ENCODE assay signal across 8 mouse cellular contexts in the genomic region with DNA sequence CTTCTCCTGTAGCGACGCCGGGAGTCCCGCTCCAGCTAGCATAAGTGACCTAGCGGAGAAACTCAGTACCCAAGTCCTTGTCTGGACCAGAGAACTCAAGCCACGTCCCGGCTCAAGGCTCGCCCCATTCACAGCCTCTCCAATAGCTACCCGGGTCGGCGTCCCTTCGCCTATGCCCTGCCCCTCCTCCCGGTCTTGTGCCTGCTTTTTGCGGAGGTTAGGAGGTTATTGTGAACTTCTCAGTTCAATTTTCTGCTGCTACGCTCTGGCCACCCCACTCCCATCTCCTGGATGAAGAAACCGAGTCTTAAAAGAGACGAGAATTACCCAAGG. TPM values are rescaled to one million over a fixed set of nuclear protein-coding genes. Genes with fewer than 3 reads are reported as not detected.
DNase-seq lines count a peak whose midpoint lies in the region; ATAC-seq and TF ChIP-seq lines count a peak whose summit lies in the region.

No protein-coding gene starts in this region.

- no peak for TF ChIP-seq RAD21 in CH12.LX (IDR thresholded peaks at IDR 0.05; ENCODE audit: low read depth, low read length)

- H3K79me2 ChIP-seq in heart, adult 2 months (replicated peaks; ENCODE audit: control insufficient read depth, insufficient read depth, low read length) = no peaks in the 10 kb centered on the region
- no peaks in the 10 kb centered on the region for H3K79me2 ChIP-seq in CH12.LX (replicated peaks; ENCODE audit: control insufficient read depth, extremely low read depth, insufficient read depth, poor library complexity, severe bottlenecking)

- H3K4me1 ChIP-seq in heart, adult 2 months (ENCODE audit: control insufficient read depth, insufficient read depth, low read length) = peaks cover 18% of the 10 kb centered on the region
- peaks cover 0 to 21% of the 10 kb centered on the region in 2 experiments; a peak in 2 of 4 replicates for H3K4me1 ChIP-seq in CH12.LX (ENCODE audit: control insufficient read depth in 1 of 2, insufficient read depth in 2 of 2)
- H3K4me1 ChIP-seq in forebrain, embryonic 16.5 days (replicated peaks; ENCODE audit: control insufficient read depth, insufficient read depth, low read length) = peaks cover 36% of the 10 kb centered on the region
- H3K4me1 ChIP-seq in liver, postnatal 0 days (ENCODE audit: insufficient read depth) = peaks cover 34% of the 10 kb centered on the region

- H3K4me3 ChIP-seq in heart, adult 2 months = peak overlapping the region; percentile 87
- H3K4me3 ChIP-seq in CH12.LX (replicated peaks in 1 of 3; ENCODE audit: low read depth in 2 of 3, low read length in 2 of 3, poor library complexity in 1 of 3) = peak overlapping the region; percentile 48 to 85 (median 64)
- H3K4me3 ChIP-seq in forebrain, embryonic 16.5 days (replicated peaks; ENCODE audit: low read length) = peak overlapping the region; percentile 82
- peak overlapping the region; percentile 81 for H3K4me3 ChIP-seq in liver, postnatal 0 days (ENCODE audit: low read depth, low read length)

- DNase-seq in heart, adult 2 months = no peak
- DNase-seq in heart, postnatal 25 days (ENCODE audit: low spot score) = no peak
- no peak for DNase-seq in CH12.LX (ENCODE audit: extremely low read depth)
- no peak for DNase-seq in liver, postnatal 0 days
- DNase-seq in retina, postnatal 1 day = no peak
- no peak for DNase-seq in adrenal gland, postnatal 10 days
- no peak for DNase-seq in cerebellum, postnatal 25 days

- H3K9ac ChIP-seq in heart, adult 2 months (ENCODE audit: low read depth, low read length) = peak overlapping the region; percentile 63
- peak overlapping the region; percentile 55 for H3K9ac ChIP-seq in CH12.LX (ENCODE audit: insufficient read depth, low read depth)
- peak overlapping the region; percentile 73 for H3K9ac ChIP-seq in forebrain, embryonic 16.5 days (replicated peaks; ENCODE audit: low read depth, low read length)
- H3K9ac ChIP-seq in liver, postnatal 0 days (replicated peaks) = peak overlapping the region; percentile 90

- TF ChIP-seq POLR2A in heart, adult 2 months (IDR thresholded peaks at IDR 0.05; ENCODE audit: insufficient read depth, low read depth, low read length) = no peak; the same call in 1 of the 2 replicates
- no peak; the same call in 1 of the 2 replicates for TF ChIP-seq POLR2A in CH12.LX (IDR thresholded peaks at IDR 0.05; ENCODE audit: low read depth, low read length)

- H3K27ac ChIP-seq in heart, adult 2 months = peak overlapping the region; percentile 97
- no peak overlapping the region for H3K27ac ChIP-seq in CH12.LX (ENCODE audit: insufficient read depth, low read depth)
- H3K27ac ChIP-seq in forebrain, embryonic 16.5 days (ENCODE audit: low read length) = no peak overlapping the region
- H3K27ac ChIP-seq in liver, postnatal 0 days (ENCODE audit: low read depth) = peak overlapping the region; percentile 96

- peak overlapping the region; percentile 63 for H3K4me2 ChIP-seq in CH12.LX (ENCODE audit: insufficient read depth, low read depth, poor library complexity, severe bottlenecking)
- H3K4me2 ChIP-seq in forebrain, embryonic 16.5 days (ENCODE audit: low read length) = peak overlapping the region; percentile 84
- H3K4me2 ChIP-seq in liver, postnatal 0 days (ENCODE audit: low read depth, low read length) = peak overlapping the region; percentile 94

- TF ChIP-seq CTCF in heart, adult 2 months (IDR thresholded peaks at IDR 0.05) = no peak
- TF ChIP-seq CTCF in CH12.LX (conservative IDR thresholded peaks at IDR 0.05 in 1 of 2, IDR thresholded peaks at IDR 0.05 in 1 of 2; ENCODE audit: low read depth in 2 of 2, low read length in 2 of 2) = no peak
- no peak for TF ChIP-seq CTCF in liver, postnatal 0 days (IDR thresholded peaks at IDR 0.05; ENCODE audit: low read depth)

- in situ Hi-C loops in CH12.LX (cut with MboI; ENCODE audit: low pct_ligation_motif_present, low pct_unique_long_range_greater_than_20kb, low sequenced_read_pairs) = no loop called here

- H3K36me3 ChIP-seq in heart, adult 2 months (ENCODE audit: control insufficient read depth, insufficient read depth, low read length) = no peaks in the 10 kb centered on the region
- H3K36me3 ChIP-seq in CH12.LX (replicated peaks in 1 of 2; ENCODE audit: control insufficient read depth in 1 of 2, insufficient read depth in 1 of 2, low read length in 1 of 2) = no peaks in the 10 kb centered on the region
- no peaks in the 10 kb centered on the region for H3K36me3 ChIP-seq in forebrain, embryonic 16.5 days (ENCODE audit: control insufficient read depth, insufficient read depth)
- H3K36me3 ChIP-seq in liver, postnatal 0 days (replicated peaks; ENCODE audit: insufficient read depth, low read length) = no peaks in the 10 kb centered on the region

- H3K27me3 ChIP-seq in heart, adult 2 months (ENCODE audit: control insufficient read depth, insufficient read depth, low read length) = no peaks in the 10 kb centered on the region
- peaks cover 32% of the 10 kb centered on the region for H3K27me3 ChIP-seq in CH12.LX (replicated peaks)
- no peaks in the 10 kb centered on the region for H3K27me3 ChIP-seq in forebrain, embryonic 16.5 days (replicated peaks; ENCODE audit: control insufficient read depth, insufficient read depth, low read length)
- H3K27me3 ChIP-seq in liver, postnatal 0 days (ENCODE audit: insufficient read depth, low read length) = no peaks in the 10 kb centered on the region

- intact Hi-C loops in heart, adult 2 months (cut with DNase I) = loop anchor here (5.0 to 10.0 kb wide), 2 partner anchors 169 to 436 kb away; a partner anchor contains a TSS
- intact Hi-C loops in heart, postnatal 25 days (cut with DNase I) = loop anchor here (10.0 kb wide), 1 partner anchor 439 kb away; a partner anchor contains a TSS

- WGBS in heart, adult 2 months = 6% methylated on average over 17 of the region's 17 CpGs
- 3% methylated on average over 17 of the region's 17 CpGs for WGBS in forebrain, embryonic 16.5 days
- 3% methylated on average over 17 of the region's 17 CpGs for WGBS in liver, postnatal 0 days (ENCODE audit: insufficient replicate concordance)

- dilution Hi-C loops in CH12.LX (cut with MboI; ENCODE audit: extremely low pct_ligation_motif_present, extremely low pct_unique_long_range_greater_than_20kb, low sequenced_read_pairs) = no loop called here

- TF ChIP-seq EP300 in heart, adult 2 months (IDR thresholded peaks at IDR 0.05; ENCODE audit: insufficient read depth, low read depth, low read length) = no peak
- TF ChIP-seq EP300 in CH12.LX (IDR thresholded peaks at IDR 0.05; ENCODE audit: low read length) = no peak
- no peak for TF ChIP-seq EP300 in liver, postnatal 0 days (IDR thresholded peaks at IDR 0.05; ENCODE audit: low read depth)

- no peak for ATAC-seq in forebrain, embryonic 16.5 days
- ATAC-seq in liver, postnatal 0 days = peak; percentile 75

- peaks cover 4% of the 10 kb centered on the region for H3K9me3 ChIP-seq in CH12.LX (replicated peaks; ENCODE audit: low read length)
- H3K9me3 ChIP-seq in forebrain, embryonic 16.5 days (ENCODE audit: control insufficient read depth, low read length) = no peaks in the 10 kb centered on the region
- H3K9me3 ChIP-seq in liver, postnatal 0 days (ENCODE audit: low read length) = no peaks in the 10 kb centered on the region

TF ChIP-seq in CH12.LX, 34 proteins besides CTCF, POLR2A, EP300 and RAD21:
- TF ChIP-seq POLR2AphosphoS2 (IDR thresholded peaks at IDR 0.05; ENCODE audit: low read depth, low read length) (no peak), CHD2 (IDR thresholded peaks at IDR 0.05; ENCODE audit: low read length) (0 out of 2 replicates have a peak, but pooled peaks have one; percentile 19), BHLHE40 (IDR thresholded peaks at IDR 0.05; ENCODE audit: low read depth, low read length) (0 out of 2 replicates have a peak, but pooled peaks have one; percentile 23), IRF4 (IDR thresholded peaks at IDR 0.05; ENCODE audit: low read depth, low read length) (0 out of 2 replicates have a peak, but pooled peaks have one; percentile 20), CHD1 (IDR thresholded peaks at IDR 0.05; ENCODE audit: low read depth, low read length) (no peak), NELFE (IDR thresholded peaks at IDR 0.05; ENCODE audit: low read depth, low read length) (peak; percentile 69; the same call in 1 of the 2 replicates), MXI1 (IDR thresholded peaks at IDR 0.05; ENCODE audit: low read depth, low read length) (peak; percentile 40; the same call in 1 of the 2 replicates)

RNA-seq across cellular contexts. Expression of a gene that starts 0.3 kb away (rescaled TPM):
- 100 to 1,000 TPM; 138 to 184 TPM for total RNA-seq in heart, adult 2 months (2021)
- 179 and 234 TPM in 2 replicates for polyA plus RNA-seq in heart, adult 2 months (2012; rRNA removed)
- 100 to 1,000 TPM; 152 to 154 TPM for total RNA-seq in heart, postnatal 25 days (2021)
- total RNA-seq in CH12.LX (2012; rRNA removed) (4.9 and 5.2 TPM in 2 replicates), CH12.LX (2014; rRNA removed) (3.8 and 3.9 TPM in 2 replicates)
- polyA plus RNA-seq in CH12.LX (2012; ENCODE audit: insufficient read length, low read depth) = 5.7 and 9.3 TPM in 2 replicates
- polyA plus RNA-seq in forebrain, embryonic 16.5 days (2015; fragmentation: Nextera tagmentation; extraction: Ambion mirVana) = 20.6 and 21.4 TPM in 2 replicates
- 31.8 and 32.3 TPM in 2 replicates for polyA plus RNA-seq in liver, postnatal 0 days (2015; fragmentation: Nextera tagmentation; extraction: Ambion mirVana)
- total RNA-seq in adrenal gland, postnatal 10 days (2021) = 10 to 100 TPM; 52.5 to 58.9 TPM

RNA-seq across cellular contexts. Expression of a gene that starts 28.9 kb away (rescaled TPM):
- 100 to 1,000 TPM; 108 to 152 TPM for total RNA-seq in heart, adult 2 months (2021)
- polyA plus RNA-seq in heart, adult 2 months (2012; rRNA removed) = 157 and 220 TPM in 2 replicates
- 100 to 1,000 TPM; 101 to 109 TPM for total RNA-seq in heart, postnatal 25 days (2021)
- total RNA-seq in CH12.LX (2012; rRNA removed) = 12.7 and 14.2 TPM in 2 replicates
- total RNA-seq in CH12.LX (2014; rRNA removed) = 18.8 and 21.2 TPM in 2 replicates
- 24.9 and 25.2 TPM in 2 replicates for polyA plus RNA-seq in CH12.LX (2012; ENCODE audit: insufficient read length, low read depth)
- 21.3 and 23.1 TPM in 2 replicates for polyA plus RNA-seq in forebrain, embryonic 16.5 days (2015; fragmentation: Nextera tagmentation; extraction: Ambion mirVana)
- 106 and 118 TPM in 2 replicates for polyA plus RNA-seq in liver, postnatal 0 days (2015; fragmentation: Nextera tagmentation; extraction: Ambion mirVana)
- total RNA-seq in adrenal gland, postnatal 10 days (2021) = 10 to 100 TPM; 77.3 to 79.6 TPM

RNA-seq across cellular contexts. Expression of a gene that starts 32.3 kb away (rescaled TPM):
- under 1 TPM; 0.32 to 0.63 TPM for total RNA-seq in heart, adult 2 months (2021)
- 1.1 and 1.4 TPM in 2 replicates for polyA plus RNA-seq in heart, adult 2 months (2012; rRNA removed)
- under 1 TPM; 0.70 to 0.87 TPM for total RNA-seq in heart, postnatal 25 days (2021)
- total RNA-seq in CH12.LX (2012; rRNA removed) = 7.7 and 12.0 TPM in 2 replicates
- total RNA-seq in CH12.LX (2014; rRNA removed) = 19.0 and 24.2 TPM in 2 replicates
- polyA plus RNA-seq in CH12.LX (2012; ENCODE audit: insufficient read length, low read depth) = 6.0 and 8.2 TPM in 2 replicates
- polyA plus RNA-seq in forebrain, embryonic 16.5 days (2015; fragmentation: Nextera tagmentation; extraction: Ambion mirVana) = 0.75 and 0.85 TPM in 2 replicates
- 2.5 and 2.9 TPM in 2 replicates for polyA plus RNA-seq in liver, postnatal 0 days (2015; fragmentation: Nextera tagmentation; extraction: Ambion mirVana)
- 1 to 10 TPM; 1.8 to 1.9 TPM for total RNA-seq in adrenal gland, postnatal 10 days (2021)

Comparison
In these comparisons a context has a peak if more than half of its experiments do, and no peak if none do; other contexts are left out.
1. H3K27ac ChIP-seq: peak in heart, adult 2 months (single experiment) and liver, postnatal 0 days (single experiment); none in CH12.LX (single experiment) and forebrain, embryonic 16.5 days (single experiment).
2. RNA of a gene that starts 0.3 kb away (total RNA-seq): 138 to 184 TPM in heart, adult 2 months, 152 to 154 TPM in heart, postnatal 25 days and 52.5 to 58.9 TPM in adrenal gland, postnatal 10 days; 3.8 to 5.2 TPM in CH12.LX; every median in the first group is over 4 times any median in the second.
3. Peak in every context shown above with its lines, with median percentiles within 50 percentile points of each other: H3K4me3 ChIP-seq, H3K9ac ChIP-seq and H3K4me2 ChIP-seq.